Mouse (Mus musculus) lung, adult 2 months (tissue): ENCODE data around the gene Lamb1.

Experiments
- CTCF ChIP-seq: fragments of 200-500 bp; IDR thresholded peaks from 2 replicates; pipeline ENCODE4 v1.5.1; 2011; ENCODE audit warnings: mild to moderate bottlenecking, low read length, control low read depth; ENCODE audit not compliant: insufficient read depth
- POLR2A ChIP-seq: fragments of 200-500 bp; IDR thresholded peaks from 2 replicates; pipeline ENCODE4 v1.6.1; 2011; ENCODE audit warnings: low read depth, mild to moderate bottlenecking, control low read depth, low read length, borderline replicate concordance; ENCODE audit errors: extremely low read depth

GRCm38 (mm10) chr12:31318409-31318963, 53.5 kb downstream of the Lamb1 start:
- TF ChIP-seq POLR2A (no peak), CTCF (no peak)
